Mouse (Mus musculus): Measurements from ENCODE around the gene Fars2.

Fars2 gene

GRCm38 (mm10) chr13:36503991-36504390, 386.8 kb downstream of the Fars2 start:
- no peak for DNase-seq (ENCODE audit: low read depth in 1 of 2, low spot score in 2 of 2)

- DNase-seq (ENCODE audit: low read depth in 1 of 2, low spot score in 2 of 2), result no peak
These were observed 388.5 kb downstream of the Fars2 start for GRCm38 (mm10) chr13:36505730-36506129.

- no peak for DNase-seq (ENCODE audit: low read depth in 1 of 2, low spot score in 2 of 2)
These were observed 389.1 kb downstream of the Fars2 start for GRCm38 (mm10) chr13:36506315-36506714.

- DNase-seq (ENCODE audit: low read depth in 1 of 2, low spot score in 2 of 2), result no peak
These were observed 392.9 kb downstream of the Fars2 start for GRCm38 (mm10) chr13:36510161-36510560.

GRCm38 (mm10) chr13:36513126-36513525, 395.9 kb downstream of the Fars2 start:
- DNase-seq (ENCODE audit: low read depth in 1 of 2, low spot score in 2 of 2), result no peak

- DNase-seq (ENCODE audit: low read depth in 1 of 2, low spot score in 2 of 2), result no peak
These were observed 400.9 kb downstream of the Fars2 start for GRCm38 (mm10) chr13:36518144-36518571.

GRCm38 (mm10) chr13:36527761-36528160, 410.5 kb downstream of the Fars2 start:
- no peak for DNase-seq (ENCODE audit: low read depth in 1 of 2, low spot score in 2 of 2)

GRCm38 (mm10) chr13:36528223-36528895, 411.1 kb downstream of the Fars2 start:
- no peak for DNase-seq (ENCODE audit: low read depth in 1 of 2, low spot score in 2 of 2)

- DNase-seq (ENCODE audit: low read depth in 1 of 2, low spot score in 2 of 2), result no peak
These were observed 412.3 kb downstream of the Fars2 start for GRCm38 (mm10) chr13:36529467-36530039.

GRCm38 (mm10) chr13:36530852-36531251, 413.6 kb downstream of the Fars2 start:
- no peak for DNase-seq (ENCODE audit: low read depth in 1 of 2, low spot score in 2 of 2)

- no peak for DNase-seq (ENCODE audit: low read depth in 1 of 2, low spot score in 2 of 2)
These were observed 414.7 kb downstream of the Fars2 start for GRCm38 (mm10) chr13:36531893-36532292.

GRCm38 (mm10) chr13:36533071-36533470, 415.9 kb downstream of the Fars2 start:
- DNase-seq (ENCODE audit: low read depth in 1 of 2, low spot score in 2 of 2), result no peak

GRCm38 (mm10) chr13:36533518-36533917, 416.3 kb downstream of the Fars2 start:
- DNase-seq (ENCODE audit: low read depth in 1 of 2, low spot score in 2 of 2), result no peak

GRCm38 (mm10) chr13:36533966-36534540, 416.8 kb downstream of the Fars2 start:
- DNase-seq (ENCODE audit: low read depth in 1 of 2, low spot score in 2 of 2), result no peak

GRCm38 (mm10) chr13:36537580-36537979, 420.4 kb downstream of the Fars2 start:
- no peak for DNase-seq (ENCODE audit: low read depth in 1 of 2, low spot score in 2 of 2)

GRCm38 (mm10) chr13:36538385-36538784, 421.2 kb downstream of the Fars2 start:
- DNase-seq (ENCODE audit: low read depth in 1 of 2, low spot score in 2 of 2), result no peak

GRCm38 (mm10) chr13:36540231-36540630, 423.0 kb downstream of the Fars2 start:
- DNase-seq (ENCODE audit: low read depth in 1 of 2, low spot score in 2 of 2), result no peak

GRCm38 (mm10) chr13:36541287-36541780, 424.1 kb downstream of the Fars2 start:
- no peak for DNase-seq (ENCODE audit: low read depth in 1 of 2, low spot score in 2 of 2)

GRCm38 (mm10) chr13:36550694-36551093, 433.5 kb downstream of the Fars2 start:
- no peak for DNase-seq (ENCODE audit: low read depth in 1 of 2, low spot score in 2 of 2)

GRCm38 (mm10) chr13:36552522-36553246, 435.5 kb downstream of the Fars2 start:
- DNase-seq (ENCODE audit: low read depth in 1 of 2, low spot score in 2 of 2), result no peak

- DNase-seq (ENCODE audit: low read depth in 1 of 2, low spot score in 2 of 2), result no peak
These were observed 436.0 kb downstream of the Fars2 start for GRCm38 (mm10) chr13:36553247-36553642.

GRCm38 (mm10) chr13:36554743-36555142, 437.5 kb downstream of the Fars2 start:
- DNase-seq (ENCODE audit: low read depth in 1 of 2, low spot score in 2 of 2), result no peak
